Mouse (Mus musculus) 416B (cell line): ENCODE measurements around the gene Xpot.

Experiments
- DNase-seq: peaks from one replicate; pipeline ENCODE4 v3.0.0; 2011; ENCODE audit warnings: low read depth

Gene Xpot

DNA sequence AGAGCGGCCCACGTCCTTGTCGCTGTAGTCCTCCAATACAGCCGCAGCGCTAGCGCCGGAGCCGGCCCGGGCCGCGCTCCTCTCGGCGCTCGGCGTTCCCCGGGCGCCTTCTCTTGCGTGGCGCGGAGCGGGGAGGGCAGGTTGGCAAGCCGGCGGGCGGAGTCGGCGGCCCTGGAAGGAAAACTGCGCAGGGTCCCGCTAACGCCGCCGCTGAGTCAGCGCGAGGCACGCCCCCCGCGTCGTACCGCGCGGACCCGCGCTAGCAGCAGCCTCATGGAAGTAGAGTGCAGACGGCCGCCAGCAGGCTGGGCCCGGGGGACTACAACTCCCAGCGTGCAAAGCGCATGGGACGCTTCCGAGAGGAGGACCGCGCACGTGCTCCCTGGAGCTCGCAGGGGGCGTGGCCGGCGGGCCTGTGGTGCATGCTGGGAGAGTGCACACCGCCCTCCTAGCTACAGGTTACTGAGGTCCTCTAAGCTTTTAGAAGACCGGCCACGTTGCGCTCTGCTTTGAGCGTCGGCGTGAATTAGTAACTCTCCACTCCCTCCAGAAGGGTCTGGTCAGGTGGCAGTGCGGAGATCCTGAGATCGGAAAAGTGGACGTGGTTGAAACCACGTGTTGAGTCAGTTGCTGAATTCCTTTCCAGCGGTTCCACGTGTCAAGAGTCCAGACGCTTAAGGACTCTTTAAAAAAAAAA is at the start of gene Xpot:
Gene Xpot, minus strand, starts transcription at position 147 of the 697 bp plus-strand sequence.
- DNase-seq, result peak; percentile 98

DNA sequence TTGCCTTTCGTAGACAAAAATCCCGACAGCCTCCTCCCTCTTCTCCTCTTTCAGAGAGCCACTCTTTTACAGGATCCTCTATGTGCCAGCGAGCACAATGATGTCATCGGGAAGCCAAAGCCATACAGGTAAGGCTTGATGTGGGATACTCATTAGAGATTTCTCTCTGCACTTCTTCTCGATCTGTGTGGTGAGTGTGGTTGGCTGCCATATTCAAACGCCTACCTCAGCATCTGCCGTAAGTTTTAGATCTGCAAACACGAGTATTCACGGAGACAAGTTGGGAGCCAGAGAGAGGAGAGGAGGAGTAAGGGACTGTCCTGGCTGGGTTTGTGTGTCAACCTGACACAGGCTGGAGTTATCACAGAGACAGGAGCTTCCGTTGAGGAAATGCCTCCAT is 43.0 kb upstream of the Xpot start:
- DNase-seq, result no peak

DNA sequence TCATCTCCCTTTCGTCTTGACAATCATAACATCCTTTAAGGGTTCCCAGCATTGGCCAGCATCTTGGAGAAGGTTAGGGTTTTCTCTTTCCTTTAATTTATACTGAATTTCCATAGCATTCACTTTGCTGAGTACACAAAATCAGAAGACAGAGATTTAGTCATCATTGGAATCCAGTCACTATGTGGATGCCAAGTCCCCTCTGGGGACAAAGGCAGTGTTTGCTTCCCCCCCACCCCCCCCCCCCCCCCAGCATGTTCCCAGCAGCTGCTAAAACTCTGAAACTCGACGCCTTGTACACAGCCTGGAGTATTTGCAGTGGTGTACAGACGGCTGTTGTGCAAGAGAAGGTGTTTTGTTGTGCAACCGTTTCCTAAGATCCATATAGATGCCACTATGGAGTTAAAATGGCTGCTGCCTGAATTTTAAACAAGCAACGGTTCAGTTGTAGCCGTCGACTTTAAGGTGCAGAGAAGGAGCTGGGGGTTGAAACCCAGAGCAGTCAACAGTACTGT is 39.6 kb upstream of the Xpot start:
- DNase-seq, result no peak

DNA sequence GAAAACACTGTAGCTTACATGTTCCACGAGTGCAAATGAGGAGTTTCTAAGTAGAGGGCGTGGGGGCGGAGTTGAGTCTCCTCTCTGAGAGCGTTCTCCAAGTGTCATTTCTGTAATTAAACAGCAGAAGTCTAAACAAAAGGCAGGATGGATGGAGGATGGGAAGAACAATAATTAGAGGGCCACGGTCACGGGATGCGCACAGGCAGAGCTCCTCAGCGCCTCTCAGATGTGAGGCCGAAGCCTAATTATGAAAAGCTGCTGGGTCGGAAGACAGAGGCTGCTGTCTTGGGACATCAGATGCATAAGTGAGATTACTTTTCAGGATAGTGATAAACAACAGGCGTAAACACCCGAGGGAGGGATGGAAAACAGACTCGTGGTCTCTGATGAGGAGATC is 37.5 kb upstream of the Xpot start:
- DNase-seq, result no peak

DNA sequence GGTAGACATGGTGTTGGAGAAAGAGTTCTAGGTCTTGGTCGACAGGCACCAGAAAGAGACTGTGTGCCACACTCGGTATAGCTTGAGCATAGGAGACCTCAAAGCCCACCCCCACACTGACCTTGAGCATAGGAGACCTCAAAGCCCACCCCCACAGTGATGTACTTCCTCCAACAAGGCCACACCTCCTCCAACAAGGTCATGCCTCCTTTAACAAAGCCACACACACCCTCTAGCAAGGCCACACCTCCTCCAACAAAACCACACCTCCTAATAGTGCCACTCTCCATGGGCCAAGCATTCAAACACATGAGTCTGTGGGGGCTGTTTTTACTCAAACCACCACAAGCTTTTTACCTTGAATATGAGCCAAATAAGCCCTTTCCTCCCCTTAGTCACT is 36.6 kb upstream of the Xpot start:
- DNase-seq, result no peak

DNA sequence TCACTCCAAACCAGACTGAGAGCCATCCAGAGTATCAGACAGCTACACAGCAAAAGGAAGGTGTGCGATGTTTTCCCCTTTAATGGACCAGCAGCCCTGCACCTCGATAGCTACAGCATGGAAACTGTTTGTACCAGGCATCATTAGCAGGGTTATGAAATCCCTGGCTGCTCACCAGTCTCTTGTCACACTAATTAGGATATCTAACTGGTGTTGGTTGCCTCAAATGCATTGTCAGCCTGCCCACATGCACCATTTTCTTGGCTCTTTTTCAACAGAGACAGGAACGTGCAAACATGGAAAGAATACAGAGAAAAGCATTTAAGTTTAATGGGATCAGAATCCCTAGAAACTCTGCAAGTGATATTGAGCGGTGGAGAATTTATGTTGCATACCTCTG is 29.8 kb upstream of the Xpot start:
- no peak for DNase-seq

DNA sequence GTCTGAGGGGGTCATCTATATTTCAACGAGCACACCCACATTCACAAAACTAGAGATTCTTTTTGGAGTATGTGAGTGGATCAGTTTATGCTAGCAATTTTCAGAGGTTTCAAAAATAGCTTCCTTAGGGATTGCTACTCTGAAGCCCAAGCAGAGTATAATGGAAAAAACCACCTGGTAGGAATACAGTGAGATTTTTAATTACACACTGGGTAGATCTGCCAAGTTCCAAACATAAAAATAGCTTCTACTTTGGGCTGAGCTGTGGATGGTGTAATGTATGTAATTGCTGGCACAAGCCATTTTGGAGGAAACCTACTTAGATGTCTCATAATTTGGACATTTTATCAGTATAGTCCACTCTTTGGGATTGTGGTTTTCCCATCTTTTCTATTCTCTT is 26.9 kb upstream of the Xpot start:
- no peak for DNase-seq

DNA sequence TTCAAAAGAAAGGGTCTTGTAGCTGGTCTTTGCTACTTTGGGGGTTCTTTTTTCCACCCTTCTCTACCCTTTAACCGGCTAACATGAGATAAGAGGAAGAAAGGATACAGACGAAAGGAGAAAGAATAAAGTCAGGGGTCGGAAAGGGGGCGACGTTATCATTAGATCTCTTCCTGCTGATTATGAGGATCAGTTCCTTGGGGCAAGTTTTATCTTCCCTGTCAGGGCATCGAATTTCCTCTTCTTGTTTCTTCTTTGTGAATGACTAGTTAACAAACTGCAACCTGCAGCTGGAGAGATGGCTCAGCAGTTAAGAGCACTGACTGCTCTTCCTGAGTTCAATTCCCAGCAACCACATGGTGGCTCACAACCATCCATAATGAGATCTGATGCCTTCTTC is 20.2 kb upstream of the Xpot start:
- DNase-seq, result peak; percentile 65

DNA sequence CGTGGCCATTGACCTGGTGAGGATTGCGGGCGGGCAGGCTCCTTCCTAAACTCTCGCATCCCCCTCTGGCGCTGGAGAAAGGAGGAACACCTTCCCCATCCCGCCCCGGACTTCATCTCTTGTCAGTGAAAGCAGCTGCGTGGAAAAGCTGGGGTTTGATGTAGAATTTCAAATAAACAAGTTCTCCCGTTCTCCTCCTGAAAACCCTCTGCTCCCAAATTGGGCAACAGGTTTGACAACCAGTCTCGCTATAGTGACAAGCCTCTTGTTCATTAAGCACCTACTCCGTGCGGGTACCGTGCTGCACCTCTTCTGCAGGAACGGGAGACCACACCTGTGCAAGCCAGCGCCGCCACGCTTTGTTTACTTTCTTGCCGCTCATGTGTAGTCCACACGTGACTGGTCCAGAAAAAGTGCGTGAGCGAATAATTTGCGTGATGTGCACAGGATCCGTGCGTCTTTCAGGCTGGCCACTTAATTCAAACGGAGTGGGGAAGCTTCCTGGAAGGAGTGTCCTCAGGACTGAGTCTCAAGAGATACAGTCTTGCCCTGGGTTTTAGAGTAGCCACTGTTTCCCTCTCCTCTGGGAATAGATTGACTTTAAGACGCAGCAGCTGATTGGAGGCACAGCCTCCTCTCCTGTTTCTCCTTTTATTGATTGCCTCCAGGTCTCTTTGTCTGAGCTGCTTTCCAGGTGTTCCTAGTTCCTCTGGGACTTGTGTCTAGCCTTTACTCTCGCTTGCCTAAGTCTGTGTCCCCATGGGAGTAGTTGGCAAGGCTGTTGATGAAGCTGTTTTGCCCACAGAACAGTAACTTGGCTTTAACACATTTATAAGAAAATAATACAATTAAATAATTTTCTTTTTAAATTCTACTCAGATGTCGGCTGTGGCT is 16.2 kb upstream of the Xpot start:
- no peak for DNase-seq

DNA sequence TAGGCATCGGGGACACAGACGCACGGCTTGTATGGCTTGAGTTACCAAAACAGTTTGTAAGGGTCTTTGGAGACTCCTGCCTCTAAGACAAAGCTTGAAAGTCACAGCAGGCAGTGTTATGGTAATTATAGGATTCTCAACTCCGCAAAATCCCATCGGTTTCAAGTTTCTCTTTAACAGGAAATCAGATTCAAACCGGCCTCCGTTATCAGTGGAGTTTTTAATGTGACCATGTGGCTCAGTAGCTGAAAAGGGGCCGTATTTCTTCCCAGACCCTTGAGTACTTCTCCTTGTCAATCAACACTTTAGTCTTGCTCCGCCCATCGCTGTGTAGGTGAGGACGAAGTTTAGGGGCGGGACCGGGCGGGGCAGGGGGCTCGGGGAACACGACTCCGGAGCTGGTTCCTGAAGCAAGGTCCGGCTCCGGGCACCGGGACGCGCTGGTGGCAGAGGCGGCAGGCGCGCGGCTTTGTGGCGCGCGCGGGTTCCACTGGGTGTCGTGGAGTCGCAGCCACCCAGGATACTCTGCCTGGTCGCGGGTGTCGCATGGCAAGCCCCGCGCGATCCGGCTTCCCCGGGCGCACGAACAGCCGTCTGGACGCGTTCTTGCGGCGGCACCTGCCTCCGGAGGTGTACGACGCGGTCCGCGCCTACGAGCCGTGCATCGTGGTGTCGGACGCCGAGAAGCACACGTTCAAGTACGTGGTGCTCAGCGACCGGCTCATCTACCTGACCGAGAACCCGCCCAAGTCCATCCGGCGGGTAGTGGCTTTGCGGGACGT is 15.3 kb upstream of the Xpot start, which contains the start of gene D930020B18Rik:
Gene D930020B18Rik, plus strand, starts transcription at position 317 of the 782 bp plus-strand sequence.
- DNase-seq, result no peak

DNA sequence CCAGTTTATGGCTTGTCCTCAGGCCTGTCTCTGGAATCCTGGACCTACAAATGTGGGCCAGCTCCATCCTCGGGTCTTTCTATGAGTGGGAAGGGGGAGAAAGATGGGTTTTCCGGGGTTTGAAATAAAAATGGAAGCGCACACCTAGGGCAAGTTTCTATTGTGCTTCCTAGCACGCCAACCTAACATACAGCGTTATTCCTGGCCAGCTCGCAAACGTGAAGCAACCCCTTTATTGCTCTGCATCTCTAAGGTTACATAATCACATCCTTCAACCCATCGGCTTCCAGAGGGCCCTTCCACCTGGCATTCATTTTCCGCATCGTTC is 14.8 kb upstream of the Xpot start:
- DNase-seq, result no peak

DNA sequence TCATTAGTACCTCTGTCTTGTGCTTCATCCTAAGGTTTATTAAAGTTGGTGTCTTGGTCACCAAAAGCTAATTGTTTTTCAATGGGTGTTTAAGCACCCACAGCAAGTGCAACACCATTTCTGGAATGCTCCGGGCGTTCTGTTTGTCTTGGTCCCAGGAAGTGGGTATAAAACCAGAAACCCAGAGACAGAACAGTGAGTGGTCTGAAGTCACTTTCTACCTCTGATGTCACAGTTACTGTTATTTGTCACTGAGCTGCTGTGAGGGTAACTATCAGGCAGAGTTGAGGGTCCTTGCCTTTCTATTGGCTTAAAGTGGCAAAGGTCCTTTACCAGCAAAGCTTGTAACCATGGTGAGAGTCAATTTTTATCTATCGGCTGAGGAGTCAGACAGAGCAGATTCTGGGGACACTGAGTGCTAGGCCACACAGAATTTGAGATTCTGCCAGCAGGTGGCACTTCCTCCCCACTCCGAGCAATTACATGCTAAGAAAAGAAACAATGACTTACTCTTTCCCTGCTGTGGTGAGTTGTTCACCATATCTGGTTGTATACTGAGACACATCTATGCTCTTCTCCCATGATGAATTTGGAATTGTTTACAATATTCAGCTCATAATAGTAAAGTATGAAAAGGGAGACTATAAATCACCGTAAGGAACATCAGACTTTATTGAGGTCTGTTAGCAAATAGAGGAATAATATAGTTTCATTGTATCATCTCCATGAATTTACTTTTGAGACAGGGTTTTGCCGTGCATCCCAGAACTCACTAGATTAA is 14.2 kb upstream of the Xpot start:
- DNase-seq, result peak; percentile 62

DNA sequence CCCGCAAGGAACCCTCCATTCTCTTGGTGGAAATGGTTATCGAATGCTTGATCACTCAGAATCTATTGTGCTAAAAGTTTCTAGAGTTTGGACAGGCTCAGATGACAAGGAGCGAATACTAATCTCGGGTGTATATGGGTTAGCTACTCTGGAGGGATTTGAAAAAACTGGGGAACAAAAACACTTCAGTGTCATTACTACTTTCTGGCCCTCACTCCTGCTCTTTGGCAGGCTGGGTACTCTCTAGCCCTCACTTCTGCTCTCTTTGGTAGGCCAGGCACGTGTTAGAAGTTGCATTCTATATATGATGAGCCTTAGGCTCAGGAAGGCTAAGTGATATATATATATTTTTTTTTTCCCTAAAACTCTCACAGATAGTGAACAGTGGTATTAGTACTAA is 13.4 kb upstream of the Xpot start:
- DNase-seq, result no peak

DNA sequence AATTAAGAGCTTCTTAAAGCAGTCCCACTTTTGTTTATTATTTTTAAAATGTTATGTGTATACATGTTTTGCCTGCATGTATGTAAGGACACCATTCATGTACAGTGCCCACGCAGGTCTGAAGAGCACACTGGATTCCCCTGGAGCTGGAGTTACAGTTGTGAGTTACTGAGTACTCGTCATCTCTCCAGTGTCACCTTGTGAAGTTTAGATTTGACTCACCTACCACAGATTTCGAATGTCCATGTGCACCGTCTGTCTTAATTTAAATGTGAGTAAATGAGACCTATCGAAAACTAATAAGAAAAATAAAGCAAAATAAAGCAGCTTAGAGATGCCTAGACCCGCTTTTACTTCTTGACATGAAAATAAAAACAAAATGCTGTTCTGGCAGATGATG is 10.1 kb upstream of the Xpot start:
- DNase-seq, result no peak

DNA sequence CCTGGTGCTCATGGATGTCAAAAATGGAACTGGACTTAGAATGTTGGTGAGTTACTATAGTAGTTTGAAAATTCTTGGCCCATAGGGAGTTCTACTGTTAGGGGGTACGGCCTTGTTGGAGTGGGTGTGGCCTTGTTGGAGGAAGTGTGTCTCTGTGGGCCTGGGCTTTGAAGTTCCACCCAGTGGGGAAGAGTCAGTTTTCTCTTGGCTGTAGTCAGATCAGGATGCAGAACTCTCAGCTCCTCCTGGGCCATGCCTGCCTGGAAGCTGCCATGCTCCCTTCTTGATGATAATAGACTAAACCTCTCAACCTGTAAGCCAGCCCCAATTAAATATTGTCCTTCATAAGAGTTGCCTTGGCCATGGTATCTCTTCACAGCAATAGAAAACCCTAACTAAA is 8.0 kb upstream of the Xpot start:
- peak; percentile 33 for DNase-seq

DNA sequence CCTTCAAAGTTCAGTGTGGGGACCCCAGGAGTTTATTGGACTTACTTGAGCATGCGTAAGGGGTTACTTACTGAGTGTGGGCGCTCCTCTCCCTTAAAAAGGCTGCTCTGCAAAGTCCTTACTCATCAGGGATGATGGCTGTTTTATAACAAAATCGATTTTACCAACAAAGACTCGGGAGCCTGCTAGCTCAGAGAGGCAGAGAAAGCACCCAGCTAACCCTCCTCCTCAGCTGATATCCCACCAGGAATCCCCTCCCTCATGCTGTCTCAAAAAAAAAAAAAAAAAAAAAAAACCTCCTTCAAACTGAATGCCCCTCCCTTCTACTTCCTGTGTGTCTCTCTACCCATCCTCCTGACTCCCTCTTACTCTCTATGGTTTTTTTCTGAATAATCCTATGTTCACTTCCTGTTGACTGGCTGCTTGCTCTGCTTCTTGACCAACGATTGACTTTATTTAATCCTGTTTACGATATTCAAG is 2.5 kb upstream of the Xpot start:
- DNase-seq, result peak; percentile 42

DNA sequence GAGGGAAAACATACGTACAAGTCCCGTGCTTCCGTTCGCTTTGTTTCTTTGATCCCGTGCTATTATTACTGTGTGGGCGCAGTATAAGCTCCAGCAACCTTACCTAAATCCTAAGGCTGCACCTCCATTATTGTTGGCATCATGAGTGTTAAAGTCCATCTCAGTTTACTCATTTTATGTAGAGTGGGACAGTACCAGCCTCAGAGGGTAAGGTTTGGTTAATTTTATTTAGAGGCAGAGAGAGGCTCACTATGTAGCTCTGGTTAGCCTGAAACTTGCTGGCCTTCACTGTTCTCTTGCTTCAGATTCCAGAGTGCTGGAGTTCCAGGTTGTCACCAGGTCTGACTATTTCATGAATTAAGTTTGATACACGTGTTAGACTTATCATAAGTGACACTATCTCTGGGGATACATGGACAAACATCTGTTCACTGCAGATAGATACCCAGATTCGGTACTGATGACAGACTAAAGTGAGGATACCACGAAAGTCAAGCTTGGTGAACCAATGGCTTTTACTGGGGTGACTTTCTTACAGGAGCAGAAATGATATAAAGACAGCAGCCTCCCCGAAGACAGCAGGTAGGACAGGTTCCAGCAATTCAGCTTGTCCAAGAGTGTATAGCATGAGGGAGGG is 1.2 kb upstream of the Xpot start:
- no peak for DNase-seq

DNA sequence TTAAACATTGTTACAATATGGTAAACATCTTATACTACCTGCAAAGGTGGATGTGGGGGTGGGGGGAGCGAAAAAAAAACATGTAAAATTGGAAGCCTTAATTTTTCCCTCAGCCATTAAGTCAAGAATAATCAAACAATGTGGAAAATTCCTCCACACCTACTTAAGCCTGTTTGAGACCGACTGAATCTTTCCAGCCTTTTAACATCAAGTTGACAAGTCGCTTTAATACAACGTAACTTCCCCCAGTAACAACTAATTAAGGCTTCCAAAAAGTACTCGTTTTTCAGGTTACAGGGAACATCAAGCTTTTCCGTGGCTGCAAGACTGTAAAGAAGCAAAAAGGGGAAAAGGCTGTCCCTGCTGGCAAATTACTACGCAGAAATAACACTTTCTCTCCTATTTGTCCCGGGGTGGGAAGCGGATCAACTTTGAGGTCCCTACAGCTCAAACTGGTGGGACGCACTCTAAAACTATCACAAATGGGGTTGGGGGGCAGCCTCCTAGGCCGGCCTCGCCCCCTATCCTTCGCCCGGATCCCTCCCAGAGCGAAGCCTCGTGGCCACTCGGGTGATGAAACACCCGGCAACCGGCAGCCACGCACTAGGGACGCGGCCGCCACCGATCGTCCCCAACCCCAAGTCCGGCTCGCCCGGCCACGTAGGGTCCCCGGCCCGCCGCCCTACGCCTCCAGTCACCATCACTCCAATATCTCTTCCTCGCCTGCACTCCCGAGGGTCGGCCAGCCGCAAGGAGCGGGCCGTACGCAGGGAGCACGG is 536 bp downstream of the Xpot start:
- DNase-seq, result peak; percentile 70

DNA sequence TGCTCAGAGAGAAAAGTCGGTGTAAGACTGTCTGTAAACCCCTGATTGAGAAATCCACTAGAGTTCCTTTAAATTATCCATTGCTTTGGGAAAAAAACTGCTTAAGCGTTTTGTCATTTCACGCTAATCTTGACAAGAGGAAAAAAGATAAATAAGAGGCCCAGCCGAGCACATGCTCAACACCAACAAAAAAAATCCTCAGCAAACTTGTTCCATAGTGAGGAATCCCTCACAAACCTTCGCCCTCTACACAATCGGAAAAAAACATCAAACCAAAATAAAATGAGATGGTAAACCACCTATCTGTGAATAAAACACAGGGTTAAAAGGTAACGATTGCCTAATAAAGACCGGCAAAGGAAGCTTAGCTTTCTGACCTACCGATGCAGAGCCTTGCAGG is 1.1 kb downstream of the Xpot start:
- DNase-seq, result peak; percentile 31

DNA sequence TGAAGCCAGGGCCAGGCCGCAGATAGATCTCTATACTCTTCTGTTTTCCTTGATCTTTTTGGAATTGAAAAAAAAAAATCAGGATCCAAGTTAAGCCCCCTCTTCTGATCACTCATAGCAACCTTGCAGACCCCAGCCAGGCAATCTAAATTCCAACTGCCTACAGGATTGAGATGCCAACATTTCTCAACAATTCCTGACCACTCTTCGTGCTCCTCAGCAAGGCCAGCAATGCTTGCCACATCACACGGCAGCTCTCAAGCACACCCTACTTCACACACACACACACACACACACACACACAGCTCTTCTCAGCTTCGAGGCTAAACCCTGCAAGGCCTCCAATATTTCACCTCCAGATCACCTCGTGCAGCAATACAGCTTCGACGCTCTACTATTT is 2.5 kb downstream of the Xpot start:
- peak; percentile 45 for DNase-seq
